Mouse (Mus musculus) bone marrow, adult 2 months (tissue): Measurements from ENCODE around the gene Gtf2f1.

Source experiments
- CTCF ChIP-seq: fragments of 200-500 bp; IDR thresholded peaks from 2 replicates; pipeline ENCODE4 v1.5.1; 2011; ENCODE audit warnings: low read length, control low read depth; ENCODE audit not compliant: control insufficient read depth, insufficient read depth
- POLR2A ChIP-seq: fragments of 200-500 bp; IDR thresholded peaks from 2 replicates; pipeline ENCODE4 v1.6.1; 2011; ENCODE audit warnings: low read depth, mild to moderate bottlenecking, control low read depth, low read length, borderline replicate concordance; ENCODE audit not compliant: control insufficient read depth

DNA sequence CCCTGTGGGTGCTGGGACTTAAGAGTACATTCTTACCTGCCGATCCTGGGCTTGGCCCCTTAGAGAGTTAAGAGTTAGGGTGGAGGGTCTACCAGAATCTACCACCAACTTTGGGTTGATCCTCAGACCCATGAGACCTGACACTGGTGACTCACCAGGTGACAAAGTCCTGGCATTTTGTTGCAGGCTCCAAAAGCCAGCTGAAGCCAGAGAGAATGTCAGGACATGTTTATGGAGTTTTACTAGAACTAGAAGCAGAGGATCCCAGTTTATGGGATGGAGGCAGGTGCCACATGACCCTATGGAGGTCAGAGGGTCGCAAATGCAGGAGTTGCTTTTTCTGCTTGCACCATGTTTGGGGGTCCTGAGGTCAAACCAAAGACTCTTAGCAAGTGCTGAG is 14.6 kb downstream of the Gtf2f1 start:
- TF ChIP-seq CTCF: no peak
- no peak for TF ChIP-seq POLR2A
